Mouse (Mus musculus) thymus, adult 2 months (tissue): ENCODE results near the gene AL731706.1.

Experiments
- CTCF ChIP-seq: fragments of 200-500 bp; IDR thresholded peaks from 2 replicates; pipeline ENCODE4 v1.5.1; 2012; ENCODE audit warnings: mild to moderate bottlenecking, control low read depth, low read length, moderate library complexity, borderline replicate concordance; ENCODE audit not compliant: control insufficient read depth, poor library complexity, insufficient read depth; ENCODE audit errors: extremely low read depth
- POLR2A ChIP-seq: fragments of 200-500 bp; IDR thresholded peaks from 2 replicates; pipeline ENCODE4 v1.6.1; 2012; ENCODE audit warnings: mild to moderate bottlenecking, low read length, control low read depth, moderate library complexity; ENCODE audit not compliant: control insufficient read depth, poor library complexity, insufficient read depth; ENCODE audit errors: extremely low read depth

DNA sequence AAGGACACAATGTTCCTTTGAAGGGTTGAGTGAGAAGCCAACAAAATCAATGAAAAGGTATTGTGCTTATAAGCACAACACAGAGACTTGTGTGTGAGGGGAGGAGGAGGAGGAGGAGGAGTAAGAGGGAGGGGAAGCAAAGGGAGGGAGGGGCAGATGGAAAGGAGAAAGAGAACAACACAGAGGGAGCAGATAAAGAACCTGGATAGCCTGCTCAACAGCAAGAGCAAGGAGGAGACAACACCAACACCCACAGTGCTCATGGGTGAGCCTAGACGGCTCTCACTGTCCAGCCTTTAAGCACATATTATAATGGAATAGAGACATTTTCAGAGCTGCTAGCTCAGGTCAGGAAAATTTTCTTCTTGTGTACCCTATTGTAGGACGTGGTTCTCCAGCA is 18.1 kb upstream of the AL731706.1 start:
- TF ChIP-seq CTCF (no peak), POLR2A (no peak)
